14 mouse cellular contexts compared by ENCODE assay signal in the genomic region with DNA sequence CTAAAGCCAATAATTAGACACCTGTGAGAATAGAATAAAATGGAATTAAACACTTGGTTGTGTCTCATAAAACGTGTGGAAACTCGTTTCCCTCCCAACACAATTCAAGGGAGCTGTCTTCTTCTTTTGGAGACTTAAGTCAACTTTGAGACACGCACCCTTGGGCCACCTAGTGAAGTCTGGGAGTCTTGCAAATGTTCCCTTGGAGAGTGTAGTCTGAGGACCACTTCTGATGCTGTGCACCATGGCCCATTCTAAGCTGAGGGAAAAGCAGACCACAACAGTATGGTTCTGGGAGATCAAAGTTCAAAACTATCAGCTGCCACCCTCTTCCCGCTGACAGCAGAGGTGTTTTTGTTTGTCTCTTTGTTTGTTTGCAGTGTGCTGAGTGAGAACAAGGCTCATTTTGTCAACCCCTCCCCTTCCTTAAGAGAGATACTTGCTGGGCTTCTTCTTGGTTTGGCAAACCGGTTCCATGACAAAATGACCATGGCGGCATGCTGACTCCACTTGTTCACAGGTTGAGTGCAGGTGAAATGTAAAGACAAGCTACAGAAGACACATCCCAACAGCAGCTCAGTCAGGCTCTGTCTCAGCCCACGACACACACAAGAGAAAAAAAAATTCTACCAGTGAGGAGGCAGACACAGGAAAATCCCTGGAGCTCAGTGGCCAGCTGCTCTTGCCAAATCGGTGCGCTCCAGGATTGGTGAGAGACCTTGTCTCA. TPM values are rescaled to one million over a fixed set of nuclear protein-coding genes. Genes with fewer than 3 reads are reported as not detected.
DNase-seq lines count a peak whose midpoint lies in the region; ATAC-seq and TF ChIP-seq lines count a peak whose summit lies in the region.
"Had no signal": no experiment of that assay in that cellular context is flagged by ENCODE, and none has a peak within 500 bp of the region (broad histone marks: within the 10 kb centered on the region; RNA-seq: fewer than 3 reads in every experiment).

No protein-coding gene starts in this region.

- no peak for TF ChIP-seq CTCF in liver, postnatal 0 days (IDR thresholded peaks at IDR 0.05; ENCODE audit: low read depth)
- no peak for TF ChIP-seq CTCF in small intestine, adult 2 months (IDR thresholded peaks at IDR 0.05; ENCODE audit: extremely low read depth, insufficient read length, insufficient replicate concordance, low read depth, low read length)
- no peak for TF ChIP-seq CTCF in midbrain, postnatal 0 days (IDR thresholded peaks at IDR 0.05)

- no peak overlapping the region for H3K4me2 ChIP-seq in liver, postnatal 0 days (ENCODE audit: low read depth, low read length)
- H3K4me2 ChIP-seq in liver, embryonic 12.5 days: no peak overlapping the region
- peak overlapping the region; percentile 26 for H3K4me2 ChIP-seq in heart, embryonic 14.5 days (ENCODE audit: low read length)
- H3K4me2 ChIP-seq in midbrain, postnatal 0 days (ENCODE audit: low read depth, low read length, poor library complexity, severe bottlenecking): no peak overlapping the region
- H3K4me2 ChIP-seq: hindbrain, embryonic 14.5 days; liver, embryonic 11.5 days had no signal

- no peak for TF ChIP-seq EP300 in liver, postnatal 0 days (IDR thresholded peaks at IDR 0.05; ENCODE audit: low read depth)

- no peaks in the 10 kb centered on the region for H3K36me3 ChIP-seq in liver, postnatal 0 days (replicated peaks; ENCODE audit: insufficient read depth, low read length)
- no peaks in the 10 kb centered on the region for H3K36me3 ChIP-seq in liver, embryonic 12.5 days
- H3K36me3 ChIP-seq in heart, embryonic 14.5 days (ENCODE audit: control insufficient read depth, insufficient read depth, low read length): no peaks in the 10 kb centered on the region
- H3K36me3 ChIP-seq in small intestine, adult 2 months (ENCODE audit: control insufficient read depth, insufficient read depth, low read length): no peaks in the 10 kb centered on the region
- H3K36me3 ChIP-seq in midbrain, postnatal 0 days (ENCODE audit: insufficient read depth, low read length): no peaks in the 10 kb centered on the region

- no peak overlapping the region for H3K9ac ChIP-seq in liver, postnatal 0 days (replicated peaks)
- H3K9ac ChIP-seq in liver, embryonic 12.5 days: no peak overlapping the region
- H3K9ac ChIP-seq in heart, embryonic 14.5 days (ENCODE audit: low read length): no peak overlapping the region
- H3K9ac ChIP-seq in midbrain, postnatal 0 days (replicated peaks; ENCODE audit: low read length, poor library complexity, severe bottlenecking): no peak overlapping the region
- H3K9ac ChIP-seq: hindbrain, embryonic 14.5 days had no signal

- H3K9me3 ChIP-seq in liver, postnatal 0 days (ENCODE audit: low read length): no peaks in the 10 kb centered on the region
- H3K9me3 ChIP-seq in liver, embryonic 12.5 days (replicated peaks): no peaks in the 10 kb centered on the region
- no peaks in the 10 kb centered on the region for H3K9me3 ChIP-seq in heart, embryonic 14.5 days (ENCODE audit: control insufficient read depth, low read length)
- no peaks in the 10 kb centered on the region for H3K9me3 ChIP-seq in midbrain, postnatal 0 days (ENCODE audit: low read length)

- H3K4me3 ChIP-seq in liver, postnatal 0 days (ENCODE audit: low read depth, low read length): no peak overlapping the region
- H3K4me3 ChIP-seq in liver, embryonic 12.5 days: no peak overlapping the region
- H3K4me3 ChIP-seq in heart, embryonic 14.5 days (ENCODE audit: control insufficient read depth in 1 of 2, insufficient read depth in 1 of 2, low read depth in 1 of 2, low read length in 2 of 2): no peak overlapping the region
- no peak overlapping the region for H3K4me3 ChIP-seq in small intestine, adult 2 months (ENCODE audit: low read depth, low read length)
- H3K4me3 ChIP-seq in midbrain, postnatal 0 days (ENCODE audit: low read depth, low read length): no peak overlapping the region
- H3K4me3 ChIP-seq: erythroblast, embryonic 14.5 days had no signal

- peak overlapping the region; percentile 51; the same call in 1 of the 2 replicates for H3K27ac ChIP-seq in liver, postnatal 0 days (ENCODE audit: low read depth)
- no peak overlapping the region for H3K27ac ChIP-seq in liver, embryonic 12.5 days
- peak overlapping the region; percentile 66 to 77 for H3K27ac ChIP-seq in heart, embryonic 14.5 days (replicated peaks in 1 of 2; ENCODE audit: control insufficient read depth in 1 of 2, insufficient read depth in 1 of 2, low read depth in 2 of 2, low read length in 2 of 2)
- H3K27ac ChIP-seq in small intestine, adult 2 months (ENCODE audit: insufficient read depth, low read depth, low read length): peak overlapping the region; percentile 17
- no peak overlapping the region for H3K27ac ChIP-seq in midbrain, postnatal 0 days (ENCODE audit: low read depth, low read length)

- H3K27me3 ChIP-seq in liver, postnatal 0 days (ENCODE audit: insufficient read depth, low read length): no peaks in the 10 kb centered on the region
- no peaks in the 10 kb centered on the region for H3K27me3 ChIP-seq in liver, embryonic 12.5 days (replicated peaks)
- H3K27me3 ChIP-seq in heart, embryonic 14.5 days (ENCODE audit: control insufficient read depth, insufficient read depth, low read length): no peaks in the 10 kb centered on the region
- H3K27me3 ChIP-seq in small intestine, adult 2 months (ENCODE audit: control insufficient read depth, insufficient read depth, low read length): no peaks in the 10 kb centered on the region
- H3K27me3 ChIP-seq in midbrain, postnatal 0 days (ENCODE audit: insufficient read depth, low read length): no peaks in the 10 kb centered on the region

- ATAC-seq in liver, postnatal 0 days: no peak
- no peak for ATAC-seq in liver, embryonic 12.5 days
- no peak for ATAC-seq in heart, embryonic 14.5 days (ENCODE audit: insufficient number of reproducible peaks, insufficient read depth, low FRiP score, low read depth)
- ATAC-seq in midbrain, postnatal 0 days (ENCODE audit: low FRiP score): no peak

- DNase-seq in heart, adult 11 months: peak; percentile 92
- no peak for DNase-seq in heart, adult 8-10 months (ENCODE audit: low spot score)
- no peak for DNase-seq in liver, postnatal 0 days
- DNase-seq in midbrain, postnatal 0 days (ENCODE audit: low spot score): no peak
- no peak for DNase-seq in urinary bladder, postnatal 14 days (ENCODE audit: low spot score)

- no peak for TF ChIP-seq POLR2A in small intestine, adult 2 months (IDR thresholded peaks at IDR 0.05; ENCODE audit: low read depth, low read length)

- peaks cover 9% of the 10 kb centered on the region; the same call in 1 of the 2 replicates for H3K4me1 ChIP-seq in liver, postnatal 0 days (ENCODE audit: insufficient read depth)
- H3K4me1 ChIP-seq in liver, embryonic 12.5 days: no peaks in the 10 kb centered on the region
- peaks cover 17 to 25% of the 10 kb centered on the region in 2 experiments for H3K4me1 ChIP-seq in heart, embryonic 14.5 days (ENCODE audit: control insufficient read depth in 2 of 2, insufficient read depth in 2 of 2, low read length in 2 of 2)
- H3K4me1 ChIP-seq in small intestine, adult 2 months (ENCODE audit: control insufficient read depth, insufficient read depth, insufficient read length, low read length): no peaks in the 10 kb centered on the region
- H3K4me1 ChIP-seq in midbrain, postnatal 0 days (ENCODE audit: insufficient read depth, low read length): peaks cover 4% of the 10 kb centered on the region; the same call in 1 of the 2 replicates

- WGBS in liver, postnatal 0 days (ENCODE audit: insufficient replicate concordance): 67% methylated on average over 9 of the region's 9 CpGs
- 64% methylated on average over 9 of the region's 9 CpGs for WGBS in liver, embryonic 12.5 days (ENCODE audit: insufficient replicate concordance)
- WGBS in heart, embryonic 14.5 days: 50% methylated on average over 9 of the region's 9 CpGs
- WGBS in small intestine, adult 2 months: 65% methylated on average over 9 of the region's 9 CpGs
- 74% methylated on average over 9 of the region's 9 CpGs for WGBS in midbrain, postnatal 0 days

RNA-seq across cellular contexts. Expression of a gene that starts 0.8 kb away (rescaled TPM):
- total RNA-seq in heart, adult 8-10 months (2022): 1 to 10 TPM; 3.7 to 6.3 (median 4.4) TPM
- polyA plus RNA-seq in liver, postnatal 0 days (2015; fragmentation: Nextera tagmentation; extraction: Ambion mirVana): 0.09 and 0.11 TPM in 2 replicates
- polyA plus RNA-seq in liver, embryonic 12.5 days (2016; fragmentation: Nextera tagmentation; extraction: Ambion mirVana): not detected in 2 replicates
- 0.76 and 1.6 TPM in 2 replicates for polyA plus RNA-seq in heart, embryonic 14.5 days (2014; fragmentation: Nextera tagmentation; extraction: Ambion mirVana)
- polyA plus RNA-seq in small intestine, adult 2 months (2012; rRNA removed): 0.15 and 1.1 TPM in 2 replicates
- 1.7 TPM in 1 of 2 replicates, not detected in the other for total RNA-seq in midbrain, postnatal 0 days (2014; rRNA removed)
- not detected in 2 replicates for polyA plus RNA-seq in midbrain, postnatal 0 days (2015; fragmentation: Nextera tagmentation; extraction: Ambion mirVana)
- total RNA-seq: neutrophil, adult 5-6 weeks had no signal

RNA-seq across cellular contexts. Expression of a gene that starts 25.8 kb away (rescaled TPM):
- total RNA-seq in heart, adult 8-10 months (2022): not detected
- polyA plus RNA-seq in liver, postnatal 0 days (2015; fragmentation: Nextera tagmentation; extraction: Ambion mirVana): not detected in 2 replicates
- not detected in 2 replicates for polyA plus RNA-seq in liver, embryonic 12.5 days (2016; fragmentation: Nextera tagmentation; extraction: Ambion mirVana)
- polyA plus RNA-seq in heart, embryonic 14.5 days (2014; fragmentation: Nextera tagmentation; extraction: Ambion mirVana): 0.26 TPM in 1 of 2 replicates, not detected in the other
- not detected in 2 replicates for polyA plus RNA-seq in small intestine, adult 2 months (2012; rRNA removed)
- total RNA-seq in midbrain, postnatal 0 days (2014; rRNA removed): 0.61 TPM in 1 of 2 replicates, not detected in the other
- polyA plus RNA-seq in midbrain, postnatal 0 days (2015; fragmentation: Nextera tagmentation; extraction: Ambion mirVana): 0.25 and 0.30 TPM in 2 replicates
- total RNA-seq: left cerebral cortex, postnatal 10 days; neutrophil, adult 5-6 weeks had no signal
- polyA plus RNA-seq: cerebellum, adult 2 months; erythroblast, embryonic 14.5 days had no signal

Comparison
In these comparisons a context has a peak if more than half of its experiments do, and no peak if none do; other contexts are left out.
1. H3K27ac ChIP-seq: peak in liver, postnatal 0 days (single experiment), heart, embryonic 14.5 days (2 of 2) and small intestine, adult 2 months (single experiment); none in liver, embryonic 12.5 days (single experiment) and midbrain, postnatal 0 days (single experiment).